Mouse (Mus musculus) cerebellum, postnatal 25 days (tissue): ENCODE measurements around the gene 1810065E05Rik.

ENCODE experiments used
- DNase-seq, 2 experiments: peaks; one replicate each; pipeline ENCODE4 v3.0.0; 2021; ENCODE audit warnings: mixed read lengths in 2 of 2

1810065E05Rik gene

DNA sequence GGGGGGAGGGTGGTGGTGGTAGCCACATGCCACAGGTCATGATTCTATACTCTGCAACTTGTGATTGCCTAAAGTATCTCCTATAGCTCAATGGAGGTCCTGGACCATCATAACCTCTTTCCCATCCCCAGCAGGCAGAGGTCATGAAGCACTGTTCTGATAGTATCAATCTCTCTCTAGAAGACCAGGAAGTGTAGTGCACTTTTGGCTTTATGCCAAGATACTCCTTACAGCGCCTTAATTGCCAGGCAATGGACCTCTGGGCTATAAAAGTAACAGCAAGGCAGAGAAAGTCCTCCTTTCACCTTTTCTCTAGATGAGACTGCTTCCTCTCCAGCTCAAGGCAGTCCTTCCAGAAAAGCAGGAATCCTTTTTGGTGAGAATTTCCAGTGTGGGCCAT is at the start of gene 1810065E05Rik:
Gene 1810065E05Rik (plus strand): TSS at position 297 of the 400 bp plus-strand sequence.
- DNase-seq: no peak

DNA sequence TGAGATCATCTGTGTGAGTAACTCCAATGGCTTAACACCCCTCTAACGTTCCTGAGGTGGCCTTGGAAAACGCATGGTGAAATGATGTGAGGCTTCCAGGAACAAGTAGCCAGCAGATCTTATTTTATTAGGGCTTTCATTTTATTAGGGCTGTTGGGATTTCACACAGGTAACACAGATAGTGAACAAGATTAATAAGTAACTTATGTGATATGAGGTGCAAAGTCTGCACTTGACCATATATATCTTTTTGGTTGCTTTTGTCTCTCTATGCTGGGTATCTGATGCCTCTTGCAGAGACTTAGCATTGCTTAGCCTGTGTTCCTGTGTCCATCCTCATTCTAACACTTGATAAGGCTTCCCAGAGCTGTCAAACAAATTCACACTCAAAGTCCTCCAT is 43.6 kb upstream of the 1810065E05Rik start:
- DNase-seq: no peak

DNA sequence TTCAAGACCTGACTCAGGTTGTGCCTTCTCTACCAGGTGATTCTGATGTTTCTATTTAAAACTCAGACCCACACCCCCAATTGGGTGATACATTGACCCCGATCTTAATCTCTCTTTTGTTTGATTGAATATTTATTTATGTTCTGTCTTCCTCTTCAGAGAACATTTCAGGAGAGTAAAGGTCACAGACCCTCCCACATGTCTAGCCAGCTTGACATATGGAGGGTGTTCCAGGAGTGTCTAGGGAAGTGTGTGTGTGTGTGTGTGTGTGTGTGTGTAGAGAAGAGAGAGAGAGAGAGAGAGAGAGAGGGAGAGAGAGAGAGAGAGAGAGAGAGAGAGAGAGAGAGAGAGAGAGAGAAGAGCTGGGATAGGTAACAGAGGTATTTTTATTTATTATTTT is 43.2 kb upstream of the 1810065E05Rik start:
- no peak for DNase-seq

DNA sequence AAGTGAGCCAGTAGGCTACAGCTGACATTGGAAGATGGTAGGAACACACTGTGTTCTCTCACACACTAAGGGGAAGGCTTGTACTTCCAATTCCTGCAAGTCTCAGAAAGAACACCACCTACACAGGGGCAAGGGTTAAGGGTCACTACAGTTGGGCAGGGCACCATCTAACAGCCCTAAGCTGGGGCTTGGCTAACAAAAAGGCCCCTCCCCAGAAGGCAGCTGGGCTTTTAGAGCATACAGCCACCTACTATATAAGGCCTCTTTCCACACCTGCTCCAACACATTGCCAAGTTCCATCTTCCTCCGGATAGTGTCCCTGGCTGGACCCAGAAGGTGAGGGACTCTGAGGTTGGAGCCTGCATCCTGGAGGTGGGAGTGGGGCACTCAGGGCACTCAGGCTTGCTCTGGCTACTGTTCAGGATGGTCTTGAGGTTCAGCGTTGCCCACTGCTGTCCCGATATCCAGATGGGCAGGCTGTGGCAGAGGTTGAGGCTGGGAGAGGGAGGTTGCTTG is 42.1 kb upstream of the 1810065E05Rik start, which contains the start of gene Lypd8:
Gene Lypd8 (plus strand): TSS at position 281 of the 516 bp plus-strand sequence.
- DNase-seq: no peak

DNA sequence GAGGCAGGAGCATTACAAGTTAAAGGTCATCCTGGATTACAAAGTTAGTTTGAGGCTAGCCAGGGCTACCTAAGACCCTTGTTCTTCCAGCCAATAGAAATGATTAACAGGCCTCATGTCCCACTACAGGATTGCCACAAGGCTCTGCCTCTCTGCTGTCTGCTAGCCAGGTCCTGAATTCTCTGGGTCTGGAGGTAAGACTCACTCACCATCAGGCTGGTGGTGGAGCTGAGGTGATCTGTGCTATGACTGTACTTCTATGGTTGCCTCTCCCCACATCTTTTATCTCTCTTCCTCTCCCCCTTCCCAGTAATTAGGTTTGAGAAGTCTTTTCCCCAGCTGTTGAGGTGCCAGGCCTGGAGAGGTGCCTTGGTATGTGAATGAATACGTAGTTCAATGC is 41.4 kb upstream of the 1810065E05Rik start:
- no peak for DNase-seq

DNA sequence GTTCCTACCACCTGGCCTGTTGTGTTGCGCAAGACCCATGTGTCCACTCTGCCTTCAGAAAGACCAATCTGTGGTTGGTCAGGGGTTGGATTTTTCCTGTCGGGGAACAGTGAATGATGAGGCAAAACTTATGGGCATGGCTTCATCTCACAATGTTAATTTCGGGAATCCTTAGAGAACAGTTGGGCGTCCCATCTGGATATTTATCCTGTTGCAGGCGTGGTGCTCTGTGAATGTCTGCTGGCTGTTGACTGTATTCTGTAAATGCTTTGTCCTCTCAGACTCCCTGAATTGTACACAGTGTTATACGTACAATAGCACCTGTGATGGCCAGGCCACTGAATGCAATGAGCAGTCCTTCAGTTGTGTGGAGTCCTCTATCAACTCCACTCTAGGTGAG is 38.4 kb upstream of the 1810065E05Rik start:
- no peak for DNase-seq

DNA sequence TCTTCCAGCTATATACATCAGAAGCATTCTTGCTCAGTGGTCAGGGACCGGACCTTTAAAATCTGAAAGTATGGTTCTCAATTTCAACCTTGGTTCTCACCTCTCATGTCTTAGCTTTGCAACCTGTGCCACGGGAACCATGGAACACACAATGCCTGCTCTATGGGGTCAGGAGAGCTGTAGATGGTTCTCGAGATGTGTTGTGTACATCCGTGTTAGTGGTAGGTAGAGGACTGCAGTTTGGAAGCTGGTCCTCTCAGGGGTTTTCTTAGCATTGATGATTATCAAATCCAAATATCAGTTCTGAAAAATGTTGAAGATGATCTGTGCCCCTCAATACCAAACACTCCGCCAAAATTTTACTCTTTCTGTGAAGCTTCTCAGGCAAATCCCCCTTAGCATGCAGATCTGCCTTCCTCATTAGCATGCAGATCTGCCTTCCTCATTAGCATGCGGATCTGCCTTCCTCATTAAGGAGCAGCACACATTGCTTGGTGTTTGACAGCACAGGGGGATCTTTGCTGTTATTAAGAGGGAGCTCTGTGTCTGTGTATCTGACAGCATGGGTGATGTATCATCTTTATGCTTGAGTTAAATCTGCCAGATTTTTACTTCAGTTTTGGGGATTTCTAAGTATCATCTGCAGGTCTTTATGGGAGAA is 20.8 kb upstream of the 1810065E05Rik start:
- no peak for DNase-seq

DNA sequence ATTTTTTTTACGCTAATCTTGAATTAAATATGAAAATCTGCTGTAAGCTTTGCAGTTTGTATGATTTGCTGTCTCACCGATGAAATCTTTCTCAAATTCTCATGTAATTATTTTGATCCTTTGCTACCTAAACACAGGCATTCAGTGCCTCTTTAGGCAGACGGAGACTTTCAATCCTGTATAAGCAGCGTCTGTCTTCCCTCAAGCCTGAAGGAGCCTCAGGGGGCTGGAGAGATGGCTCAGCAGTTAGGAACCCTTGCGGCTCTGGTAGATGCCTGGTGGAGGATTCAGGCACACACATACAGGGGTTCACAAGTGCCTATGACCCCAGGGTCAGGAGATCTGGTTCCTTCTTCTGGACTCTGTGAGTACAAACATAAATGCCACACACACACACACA is 20.3 kb upstream of the 1810065E05Rik start:
- DNase-seq: no peak

DNA sequence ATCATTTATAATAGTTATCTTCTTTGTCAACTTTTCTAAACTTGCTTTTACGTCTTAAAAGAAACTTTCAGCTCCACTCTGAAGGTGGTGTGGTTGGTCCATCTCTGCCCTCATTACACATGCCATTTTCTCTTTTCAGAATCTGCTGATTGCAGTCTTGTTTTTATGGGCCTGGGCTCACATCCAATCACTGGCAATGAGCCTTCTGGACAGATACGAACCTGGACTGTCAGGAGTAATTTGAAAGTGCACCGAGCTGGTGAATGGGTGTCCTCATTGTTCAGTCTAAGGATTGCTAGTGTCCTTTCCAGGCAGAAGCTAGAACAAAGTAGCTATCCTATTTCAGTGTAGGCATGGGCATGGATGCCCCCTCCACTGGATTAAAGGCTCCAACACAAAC is 12.8 kb upstream of the 1810065E05Rik start:
- DNase-seq: peak; percentile 22 to 59

DNA sequence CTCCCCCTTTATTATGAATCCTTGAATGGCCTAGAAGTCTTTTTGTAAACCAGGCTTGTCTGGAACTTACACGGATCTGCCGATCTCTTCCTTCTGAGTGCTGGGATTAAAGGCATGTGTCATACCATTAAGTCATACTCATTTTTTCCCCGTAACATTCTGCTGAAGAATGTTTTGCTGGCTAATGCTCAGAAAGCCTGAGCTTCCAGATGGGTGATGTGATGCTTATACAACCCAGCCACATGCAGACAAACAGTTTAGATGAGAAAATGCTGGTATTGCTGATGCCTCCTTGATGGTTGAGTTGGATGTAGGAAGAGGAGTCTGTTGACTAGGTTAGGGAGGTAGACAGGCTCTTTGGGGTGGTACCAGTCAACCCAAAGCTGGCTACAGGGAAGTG is 2.6 kb upstream of the 1810065E05Rik start:
- no peak for DNase-seq

DNA sequence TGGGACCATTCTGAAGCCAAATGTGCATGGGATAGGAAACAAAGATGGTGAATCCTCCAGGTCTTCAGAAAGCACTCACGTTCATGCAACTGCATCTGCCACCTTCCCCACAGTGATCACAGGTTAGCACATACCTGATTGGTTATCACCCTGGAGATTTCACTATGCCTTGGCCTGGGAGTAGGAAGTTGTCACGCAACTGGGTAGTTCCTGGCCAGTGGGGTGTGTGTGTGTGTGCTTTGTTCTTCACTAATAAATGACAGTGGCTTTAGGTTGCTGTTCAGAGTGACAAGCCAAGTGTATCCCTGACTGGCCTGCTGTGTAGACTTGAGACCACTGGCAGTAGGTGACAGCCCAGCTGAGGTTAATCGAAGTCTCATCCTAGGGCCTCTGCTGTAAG is 11.3 kb downstream of the 1810065E05Rik start, which contains the start of gene Gm12253:
Gene Gm12253 (plus strand): TSS at position 301 of the 400 bp plus-strand sequence.
- no peak for DNase-seq

DNA sequence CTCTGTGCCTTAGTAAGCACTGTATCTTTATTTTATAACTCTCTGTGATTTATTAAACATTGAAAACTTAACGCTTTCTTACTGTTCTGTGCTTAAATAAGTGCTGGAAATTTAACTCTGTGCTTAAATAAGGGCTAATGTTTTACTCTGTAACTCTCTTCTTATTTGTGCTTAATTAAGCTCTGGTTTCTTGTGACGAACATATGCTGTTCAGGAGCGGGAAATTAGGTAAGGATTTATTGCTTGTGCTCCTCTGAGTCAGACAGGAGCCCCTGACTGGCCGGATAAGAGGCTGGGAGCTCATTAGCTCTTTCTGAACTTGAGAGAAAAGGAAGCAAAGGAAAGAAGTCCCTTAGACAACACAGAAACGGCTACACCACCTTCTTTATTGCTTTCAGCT is 17.0 kb downstream of the 1810065E05Rik start:
- DNase-seq: no peak

DNA sequence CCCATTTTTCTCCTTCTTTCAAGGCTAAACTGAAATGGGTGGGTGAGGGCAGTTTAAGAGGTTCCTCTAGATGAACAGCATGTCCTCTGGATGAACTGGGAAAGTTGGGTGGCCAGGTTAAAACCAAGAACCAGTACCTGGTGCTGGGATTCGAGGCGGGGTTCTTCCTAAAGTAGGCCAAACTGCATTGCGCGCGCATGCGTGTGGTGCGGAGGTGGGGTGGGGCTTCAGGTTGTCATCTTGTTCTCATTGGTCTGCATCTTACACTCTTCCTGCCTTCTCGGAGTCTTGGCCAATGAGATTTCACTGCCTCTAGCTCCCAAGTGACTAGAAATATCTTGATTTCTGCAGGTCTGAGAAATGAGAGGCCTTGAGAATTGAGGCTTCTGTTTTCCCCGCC is 31.8 kb downstream of the 1810065E05Rik start, which contains the start of gene Lypd9:
Gene Lypd9 (minus strand): TSS at position 165 of the 400 bp plus-strand sequence.
- DNase-seq: no peak

DNA sequence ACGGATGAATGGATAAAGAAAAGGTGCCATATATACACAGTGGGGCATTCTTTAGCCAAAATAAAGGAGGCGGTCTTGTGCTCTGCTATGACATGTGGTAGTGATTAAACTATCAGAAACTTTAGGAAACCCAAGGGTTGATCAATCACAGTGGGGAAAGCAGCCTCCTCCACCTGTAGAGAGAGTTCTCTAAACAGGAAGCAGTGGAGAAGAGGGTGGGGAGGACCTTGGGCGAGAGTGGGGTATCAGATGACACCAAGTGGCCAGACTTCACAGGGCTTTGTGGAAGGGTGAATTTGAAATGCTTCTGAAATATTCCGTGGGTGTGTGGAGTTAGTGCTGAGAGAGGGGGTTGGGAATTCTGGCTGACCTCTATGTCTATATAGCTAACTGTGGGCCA is 32.7 kb downstream of the 1810065E05Rik start:
- no peak for DNase-seq

DNA sequence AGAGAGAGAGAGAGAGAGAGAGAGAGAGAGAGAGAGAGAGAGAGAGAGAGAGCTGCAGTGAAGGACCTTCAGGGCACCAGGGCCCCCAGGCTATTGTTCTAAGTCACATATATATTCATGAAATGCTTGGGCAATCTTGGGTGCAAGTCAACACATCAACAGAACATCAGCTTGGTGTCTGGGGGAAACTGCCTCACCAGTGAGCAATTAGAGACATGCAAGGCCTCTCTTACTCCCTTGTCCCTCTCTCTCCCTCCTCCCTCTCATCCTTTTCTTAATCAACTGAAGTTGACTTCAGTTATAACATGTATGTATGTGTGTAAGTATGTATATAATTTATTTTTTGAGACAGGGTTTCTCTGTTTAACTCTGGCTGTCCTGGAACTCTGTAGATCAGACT is 41.3 kb downstream of the 1810065E05Rik start, which contains the start of gene Olfr30:
Gene Olfr30 (minus strand): TSS at position 101 of the 400 bp plus-strand sequence.
- DNase-seq: no peak
